ENCODE assay signal across 9 mouse cellular contexts in genomic region chr13:98143000-98143399, GRCm38 (mm10).
"Had no signal": no experiment of that assay in that cellular context is flagged by ENCODE, and none has a peak within 500 bp of the region (broad histone marks: within the 10 kb centered on the region; RNA-seq: fewer than 3 reads in every experiment).

No protein-coding gene starts in this region.

- DNase-seq: lung, adult 18-20 months; lung, embryonic 14.5 days; lung, postnatal 10 days; lung, postnatal 4 days; midbrain, embryonic 14.5 days; right cerebral cortex, postnatal 14 days; thymus, adult 2 months; thymus, postnatal 25 days; thymus, postnatal 4 days had no signal
